Mouse (Mus musculus) frontal cortex, postnatal 25 days (tissue): Measurements from ENCODE around the gene Gm28961.
"Not testable (repeated sequence)": the region's sequence is repeated elsewhere in the genome, so short reads cannot be mapped to it uniquely, and the experiment has no call there.

Experiments used
- DNase-seq, 2 experiments: peaks; one replicate each; pipeline ENCODE4 v3.0.0; 2022; ENCODE audit warnings: low spot score in 2 of 2

The Gm28961 gene

DNA sequence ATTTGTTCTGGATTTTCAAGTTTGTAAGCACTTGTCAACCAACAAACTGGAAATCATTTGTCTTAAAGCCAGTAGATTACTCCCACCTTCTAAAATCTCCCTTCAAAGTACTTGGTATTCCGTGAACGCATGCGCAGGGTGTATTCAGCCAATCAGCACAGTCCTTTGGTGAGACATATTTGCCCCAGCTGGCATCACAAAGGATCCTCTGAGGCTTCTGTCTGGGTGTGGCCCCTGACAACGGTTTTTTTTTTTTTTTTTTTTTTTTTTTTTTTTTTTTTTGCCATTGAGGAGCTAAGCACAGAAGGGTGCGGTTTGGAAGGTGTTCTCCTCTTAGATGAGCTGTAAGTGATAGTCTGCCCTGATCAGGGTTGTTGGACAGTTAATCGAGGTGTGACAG, at the start of gene Gm28961:
TSS of gene Gm28961 (plus strand) at position 301 of the 400 bp plus-strand sequence.
- not testable (repeated sequence) for DNase-seq
